Mouse (Mus musculus): ENCODE data around the gene Agpat3. TPM values are rescaled to one million over a fixed set of nuclear protein-coding genes. Genes with fewer than 3 reads are reported as not detected.

Gene Agpat3
- total RNA-seq, 1 experiment, result 52.0 TPM

DNA sequence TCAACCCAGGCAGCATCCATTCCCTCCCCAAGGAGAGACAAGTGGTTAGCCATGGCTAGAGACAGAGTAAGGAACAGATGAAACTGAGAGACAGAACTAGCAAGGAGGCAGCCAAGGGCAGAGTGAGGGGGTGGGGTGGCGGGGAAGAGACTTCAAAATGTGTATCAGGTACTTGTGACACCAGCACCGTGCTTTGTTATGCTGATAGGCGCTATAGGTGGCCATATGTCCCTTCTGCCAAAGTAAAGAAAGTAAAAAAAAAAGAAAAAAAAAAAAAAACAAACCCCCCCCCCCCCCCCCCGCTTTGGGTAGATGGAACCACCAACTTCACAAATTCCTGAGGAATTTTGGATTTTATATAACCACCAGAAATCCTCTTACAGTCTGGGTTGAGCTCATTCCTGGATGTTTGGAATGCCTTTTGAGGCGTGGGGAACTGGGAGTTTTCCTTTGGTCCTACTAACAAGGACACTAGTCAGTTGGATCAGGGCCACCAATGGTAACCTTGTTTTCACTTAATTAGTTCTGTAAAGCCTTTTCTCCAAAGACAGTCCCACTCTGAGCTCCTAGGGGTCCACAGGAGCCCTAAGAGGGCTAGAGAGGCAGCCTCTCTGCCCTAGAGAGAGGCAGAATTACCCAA lies 14.0 kb upstream of the Agpat3 start:
- peak overlapping the region; percentile 8 to 57; a peak in 3 of 4 replicates for H3K4me3 ChIP-seq (ENCODE audit: insufficient read depth in 1 of 2, low read depth in 1 of 2, low read length in 2 of 2, poor library complexity in 1 of 2, severe bottlenecking in 1 of 2)
- H3K36me3 ChIP-seq (ENCODE audit: control insufficient read depth, insufficient read depth, low read length, poor library complexity, severe bottlenecking), result no peaks in the 10 kb centered on the region
- TF ChIP-seq ZNF384 (IDR thresholded peaks at IDR 0.05; ENCODE audit: low read depth, low read length), result peak; percentile 90
- TF ChIP-seq ZC3H11A (IDR thresholded peaks at IDR 0.05; ENCODE audit: borderline replicate concordance, low read depth, low read length), result no peak
- TF ChIP-seq CHD2 (IDR thresholded peaks at IDR 0.05; ENCODE audit: low read depth, low read length), result 0 out of 2 replicates have a peak, but pooled peaks have one; percentile 44
- no peaks in the 10 kb centered on the region for H3K9me3 ChIP-seq (ENCODE audit: control insufficient read depth, insufficient read depth, low read depth, low read length)
- H3K4me1 ChIP-seq (ENCODE audit: control insufficient read depth in 2 of 2, insufficient read depth in 2 of 2, low read length in 2 of 2, poor library complexity in 1 of 2), result peaks cover 19 to 30% of the 10 kb centered on the region in 2 experiments
- DNase-seq (ENCODE audit: low read depth, low spot score), result peak; percentile 58
- H3K9ac ChIP-seq (ENCODE audit: insufficient read depth, low read depth, low read length, poor library complexity, severe bottlenecking), result peak overlapping the region; percentile 23
- peak overlapping the region; percentile 91 for H3K27ac ChIP-seq (ENCODE audit: insufficient read depth, low read depth, low read length, poor library complexity, severe bottlenecking)
- in situ Hi-C loops (cut with MboI; ENCODE audit: low sequenced_read_pairs in 2 of 2, unreplicated experiment in 2 of 2), result no loop called here

DNA sequence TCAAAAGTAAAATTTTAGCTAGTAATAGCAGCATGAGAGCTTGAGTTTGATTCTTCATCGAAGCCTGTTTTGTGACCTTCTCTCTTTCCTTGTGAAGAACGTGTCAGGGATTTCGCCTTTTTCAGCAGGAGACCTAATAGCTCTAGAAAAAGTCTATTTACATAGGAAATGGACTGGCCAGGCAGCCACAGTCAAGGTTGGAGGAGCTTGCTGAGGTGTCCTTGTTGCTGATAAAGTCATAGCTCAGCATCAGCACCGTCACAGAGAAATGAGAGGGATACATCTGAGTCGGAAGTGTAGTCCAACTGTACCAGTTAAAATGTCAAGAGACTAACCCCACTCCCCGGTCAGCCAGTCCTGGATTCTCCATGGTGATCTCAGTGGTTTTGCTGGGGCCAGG lies 13.3 kb upstream of the Agpat3 start:
- Histone ChIP-seq H3K27ac (ENCODE audit: insufficient read depth, low read depth, low read length, poor library complexity, severe bottlenecking) (peak overlapping the region; percentile 91), H3K4me1 (ENCODE audit: control insufficient read depth in 2 of 2, insufficient read depth in 2 of 2, low read length in 2 of 2, poor library complexity in 1 of 2) (peaks cover 19 to 29% of the 10 kb centered on the region in 2 experiments), H3K9ac (ENCODE audit: insufficient read depth, low read depth, low read length, poor library complexity, severe bottlenecking) (peak overlapping the region; percentile 23), H3K4me3 (ENCODE audit: insufficient read depth in 1 of 2, low read depth in 1 of 2, low read length in 2 of 2, poor library complexity in 1 of 2, severe bottlenecking in 1 of 2) (peak overlapping the region; percentile 8 to 57; a peak in 3 of 4 replicates), H3K9me3 (ENCODE audit: control insufficient read depth, insufficient read depth, low read depth, low read length) (no peaks in the 10 kb centered on the region), H3K36me3 (ENCODE audit: control insufficient read depth, insufficient read depth, low read length, poor library complexity, severe bottlenecking) (no peaks in the 10 kb centered on the region)
- in situ Hi-C loops (cut with MboI; ENCODE audit: low sequenced_read_pairs in 2 of 2, unreplicated experiment in 2 of 2), result no loop called here
- TF ChIP-seq CHD2 (IDR thresholded peaks at IDR 0.05; ENCODE audit: low read depth, low read length), result no peak
- TF ChIP-seq ZNF384 (IDR thresholded peaks at IDR 0.05; ENCODE audit: low read depth, low read length), result no peak
- no peak for TF ChIP-seq ZC3H11A (IDR thresholded peaks at IDR 0.05; ENCODE audit: borderline replicate concordance, low read depth, low read length)
- TF ChIP-seq HCFC1 (IDR thresholded peaks at IDR 0.05; ENCODE audit: borderline replicate concordance, insufficient read depth, low read length), result no peak
- DNase-seq (ENCODE audit: low read depth, low spot score), result no peak

DNA sequence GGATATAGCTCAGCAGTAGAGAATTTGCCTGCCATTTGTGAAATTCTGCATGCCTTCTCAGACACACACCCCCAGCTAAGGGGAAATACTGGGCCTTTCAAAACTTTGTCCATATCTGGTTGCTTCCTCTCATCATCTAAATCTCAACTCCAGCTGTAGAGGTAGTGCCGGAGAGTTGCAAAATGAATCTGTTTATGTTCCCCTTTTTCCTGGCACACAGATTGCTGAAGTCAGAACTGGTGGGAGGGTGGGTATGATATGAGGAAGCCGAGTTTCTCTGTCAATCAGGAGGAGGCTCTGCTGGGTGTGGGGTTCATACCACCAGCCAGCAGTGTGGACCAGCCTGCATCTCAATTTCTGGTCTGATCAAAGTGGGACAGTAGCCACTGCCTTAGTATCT lies 11.8 kb upstream of the Agpat3 start:
- peaks cover 19 to 27% of the 10 kb centered on the region in 2 experiments for H3K4me1 ChIP-seq (ENCODE audit: control insufficient read depth in 2 of 2, insufficient read depth in 2 of 2, low read length in 2 of 2, poor library complexity in 1 of 2)
- no peak overlapping the region for H3K9ac ChIP-seq (ENCODE audit: insufficient read depth, low read depth, low read length, poor library complexity, severe bottlenecking)
- H3K27ac ChIP-seq (ENCODE audit: insufficient read depth, low read depth, low read length, poor library complexity, severe bottlenecking), result no peak overlapping the region
- H3K36me3 ChIP-seq (ENCODE audit: control insufficient read depth, insufficient read depth, low read length, poor library complexity, severe bottlenecking), result no peaks in the 10 kb centered on the region
- in situ Hi-C loops (cut with MboI; ENCODE audit: low sequenced_read_pairs in 2 of 2, unreplicated experiment in 2 of 2), result no loop called here
- no peak for TF ChIP-seq CHD2 (IDR thresholded peaks at IDR 0.05; ENCODE audit: low read depth, low read length)
- no peaks in the 10 kb centered on the region for H3K9me3 ChIP-seq (ENCODE audit: control insufficient read depth, insufficient read depth, low read depth, low read length)
- no peak overlapping the region for H3K4me3 ChIP-seq (ENCODE audit: insufficient read depth in 1 of 2, low read depth in 1 of 2, low read length in 2 of 2, poor library complexity in 1 of 2, severe bottlenecking in 1 of 2)
- DNase-seq (ENCODE audit: low read depth, low spot score), result no peak

DNA sequence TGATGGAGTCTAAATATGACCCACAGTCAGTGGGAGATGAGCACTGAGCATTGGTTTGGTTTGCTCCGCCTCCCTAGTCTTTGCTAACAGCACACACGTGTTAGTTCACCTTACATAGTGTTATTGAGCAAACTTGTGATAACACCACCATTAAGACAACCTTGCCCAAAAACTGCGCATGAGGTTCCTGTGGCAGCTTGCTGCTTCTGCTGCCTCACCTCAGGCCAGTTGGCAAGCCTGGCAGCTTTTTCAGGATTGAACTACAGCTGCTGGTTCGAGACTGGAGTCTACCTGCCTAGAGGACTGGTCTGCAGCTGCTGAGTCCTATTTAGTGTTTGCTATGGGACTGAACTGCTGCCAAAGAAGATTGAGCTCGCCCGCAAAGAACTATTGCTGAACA lies 11.1 kb upstream of the Agpat3 start:
- H3K9ac ChIP-seq (ENCODE audit: insufficient read depth, low read depth, low read length, poor library complexity, severe bottlenecking), result no peak overlapping the region
- peaks cover 19 to 23% of the 10 kb centered on the region in 2 experiments for H3K4me1 ChIP-seq (ENCODE audit: control insufficient read depth in 2 of 2, insufficient read depth in 2 of 2, low read length in 2 of 2, poor library complexity in 1 of 2)
- no peaks in the 10 kb centered on the region for H3K9me3 ChIP-seq (ENCODE audit: control insufficient read depth, insufficient read depth, low read depth, low read length)
- in situ Hi-C loops (cut with MboI; ENCODE audit: low sequenced_read_pairs in 2 of 2, unreplicated experiment in 2 of 2), result no loop called here
- DNase-seq (ENCODE audit: low read depth, low spot score), result no peak
- TF ChIP-seq MAFK (IDR thresholded peaks at IDR 0.05; ENCODE audit: insufficient read depth, low read depth, low read length) (no peak), HCFC1 (IDR thresholded peaks at IDR 0.05; ENCODE audit: borderline replicate concordance, insufficient read depth, low read length) (no peak), CHD2 (IDR thresholded peaks at IDR 0.05; ENCODE audit: low read depth, low read length) (no peak), ZNF384 (IDR thresholded peaks at IDR 0.05; ENCODE audit: low read depth, low read length) (no peak), ZC3H11A (IDR thresholded peaks at IDR 0.05; ENCODE audit: borderline replicate concordance, low read depth, low read length) (no peak)
- no peak overlapping the region for H3K4me3 ChIP-seq (ENCODE audit: insufficient read depth in 1 of 2, low read depth in 1 of 2, low read length in 2 of 2, poor library complexity in 1 of 2, severe bottlenecking in 1 of 2)
- no peak overlapping the region for H3K27ac ChIP-seq (ENCODE audit: insufficient read depth, low read depth, low read length, poor library complexity, severe bottlenecking)
- no peaks in the 10 kb centered on the region for H3K36me3 ChIP-seq (ENCODE audit: control insufficient read depth, insufficient read depth, low read length, poor library complexity, severe bottlenecking)

DNA sequence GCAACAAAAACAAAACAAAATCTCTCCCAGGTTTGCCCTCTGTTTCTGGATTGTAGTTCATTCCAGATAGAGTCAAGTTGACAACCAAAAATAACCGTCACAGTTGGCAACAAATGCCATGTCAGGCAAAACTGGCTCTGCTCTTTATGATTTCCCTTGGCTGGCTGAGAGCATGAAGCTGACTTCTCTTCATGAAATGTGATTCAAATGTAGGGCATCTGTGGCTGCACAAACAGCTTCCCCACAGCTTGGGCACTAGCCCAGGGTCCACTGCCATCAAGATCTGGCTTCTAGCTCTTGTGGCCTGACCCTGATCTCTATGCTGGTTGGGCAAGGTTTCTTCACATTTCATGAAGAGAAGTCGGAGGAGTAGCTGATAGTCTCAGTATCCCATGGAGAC lies 9.7 kb upstream of the Agpat3 start:
- H3K4me3 ChIP-seq (ENCODE audit: insufficient read depth in 1 of 2, low read depth in 1 of 2, low read length in 2 of 2, poor library complexity in 1 of 2, severe bottlenecking in 1 of 2), result no peak overlapping the region
- peaks cover 10 to 14% of the 10 kb centered on the region in 2 experiments for H3K4me1 ChIP-seq (ENCODE audit: control insufficient read depth in 2 of 2, insufficient read depth in 2 of 2, low read length in 2 of 2, poor library complexity in 1 of 2)
- no peaks in the 10 kb centered on the region for H3K9me3 ChIP-seq (ENCODE audit: control insufficient read depth, insufficient read depth, low read depth, low read length)
- H3K27ac ChIP-seq (ENCODE audit: insufficient read depth, low read depth, low read length, poor library complexity, severe bottlenecking), result no peak overlapping the region
- TF ChIP-seq CHD2 (IDR thresholded peaks at IDR 0.05; ENCODE audit: low read depth, low read length) (no peak), ZNF384 (IDR thresholded peaks at IDR 0.05; ENCODE audit: low read depth, low read length) (no peak), ZC3H11A (IDR thresholded peaks at IDR 0.05; ENCODE audit: borderline replicate concordance, low read depth, low read length) (no peak), MAFK (IDR thresholded peaks at IDR 0.05; ENCODE audit: insufficient read depth, low read depth, low read length) (no peak), HCFC1 (IDR thresholded peaks at IDR 0.05; ENCODE audit: borderline replicate concordance, insufficient read depth, low read length) (no peak)
- H3K9ac ChIP-seq (ENCODE audit: insufficient read depth, low read depth, low read length, poor library complexity, severe bottlenecking), result no peak overlapping the region
- no peaks in the 10 kb centered on the region for H3K36me3 ChIP-seq (ENCODE audit: control insufficient read depth, insufficient read depth, low read length, poor library complexity, severe bottlenecking)
- no peak for DNase-seq (ENCODE audit: low read depth, low spot score)
- in situ Hi-C loops (cut with MboI; ENCODE audit: low sequenced_read_pairs in 2 of 2, unreplicated experiment in 2 of 2), result no loop called here
